Mouse (Mus musculus) liver, embryonic 14.5 days (tissue): ENCODE measurements around the gene Capn7. TPM values are rescaled to one million over a fixed set of nuclear protein-coding genes. Genes with fewer than 3 reads are reported as not detected.

Source experiments
- ATAC-seq: fragments of 200-750 bp; cut with Nextera tagmentation; 2 replicates; pipeline ENCODE4 v1.8.0; 2017; ENCODE audit warnings: moderate number of reproducible peaks, mild to moderate bottlenecking, moderate library complexity; ENCODE audit not compliant: insufficient read depth
- DNase-seq, 3 experiments: peaks; one replicate each; pipeline ENCODE4 v3.0.0-alpha.2; 2012 to 2013; ENCODE audit warnings: low read depth in 3 of 3, low spot score in 3 of 3
- H3K27ac ChIP-seq: fragments of 300-500 bp; sonication (generic); 2 replicates; pipeline ENCODE4 v1.5.1; 2014; ENCODE audit warnings: moderate library complexity, mild to moderate bottlenecking, control low read depth, inconsistent platforms
- H3K27me3 ChIP-seq: fragments of 300-500 bp; sonication (generic); 2 replicates; pipeline ENCODE4 v1.6.1; 2014; ENCODE audit warnings: mild to moderate bottlenecking, low read length, moderate library complexity; ENCODE audit not compliant: control insufficient read depth, insufficient read depth
- H3K36me3 ChIP-seq: fragments of 300-500 bp; sonication (generic); replicated peaks from 2 replicates; pipeline ENCODE4 v1.6.1; 2014; ENCODE audit warnings: low read depth; ENCODE audit not compliant: control insufficient read depth, insufficient read depth
- H3K4me1 ChIP-seq, 2 experiments: fragments of 200-500 bp in 1 of 2; fragments of 300-500 bp in 1 of 2; sonication (generic) in 1 of 2; replicated peaks; 2 replicates each; pipeline ENCODE4 v1.6.1; 2012 to 2014; ENCODE audit warnings: antibody characterized with exemption in 1 of 2, inconsistent platforms in 1 of 2, low read length in 1 of 2; ENCODE audit not compliant: control insufficient read depth in 2 of 2, insufficient read depth in 2 of 2
- H3K4me2 ChIP-seq: fragments of 300-500 bp; sonication (generic); 2 replicates; pipeline ENCODE4 v1.6.1; 2014; ENCODE audit warnings: low read depth, mild to moderate bottlenecking, control low read depth, moderate library complexity
- H3K4me3 ChIP-seq, 2 experiments: fragments of 200-500 bp in 1 of 2; fragments of 300-500 bp in 1 of 2; sonication (generic) in 1 of 2; 2 replicates each; pipeline ENCODE4 v1.5.1; 2012 to 2014; ENCODE audit warnings: low read depth in 2 of 2, low read length in 2 of 2, mild to moderate bottlenecking in 2 of 2, control low read depth in 1 of 2, inconsistent platforms in 1 of 2, moderate library complexity in 1 of 2; ENCODE audit not compliant: insufficient read depth in 1 of 2
- H3K9ac ChIP-seq: fragments of 300-500 bp; sonication (generic); replicated peaks from 2 replicates; pipeline ENCODE4 v1.6.1; 2014; ENCODE audit warnings: mild to moderate bottlenecking, control low read depth, moderate library complexity
- H3K9me3 ChIP-seq: fragments of 300-500 bp; sonication (generic); 2 replicates; pipeline ENCODE4 v1.6.1; 2016; ENCODE audit warnings: low read length, mixed read lengths; ENCODE audit not compliant: control insufficient read depth
- CTCF ChIP-seq: IDR thresholded peaks from 2 replicates; pipeline ENCODE4 v1.5.1; 2016; ENCODE audit warnings: antibody characterized with exemption, low read depth, control low read depth
- EP300 ChIP-seq: IDR thresholded peaks from 2 replicates; pipeline ENCODE4 v1.6.1; 2016; ENCODE audit warnings: antibody characterized with exemption, low read depth
- WGBS: fragments of 180-500 bp; shearing (Covaris S2); extraction: QIAGEN DNeasy Blood & Tissue Kit; methylation state at CpG from one replicate; pipeline ENCODE4 v1.1.7; 2014; ENCODE audit not compliant: insufficient replicate concordance; 5-methylcytosine and 5-hydroxymethylcytosine counted together
- polyA plus RNA-seq, 2 experiments: library from polyadenylated mRNA; depleted of rRNA in 1 of 2; stranded (reverse) in 1 of 2; unstranded in 1 of 2; fragments of >200 nt; fragmentation: Nextera tagmentation in 1 of 2; extraction: Ambion mirVana in 1 of 2; gene quantifications; 2 replicates each; pipeline versions ENCODE4 v1.2.1 to v1.2.3; 2012 to 2014

Gene Capn7
- polyA plus RNA-seq, 2 experiments = 13.7 to 17.7 TPM

DNA sequence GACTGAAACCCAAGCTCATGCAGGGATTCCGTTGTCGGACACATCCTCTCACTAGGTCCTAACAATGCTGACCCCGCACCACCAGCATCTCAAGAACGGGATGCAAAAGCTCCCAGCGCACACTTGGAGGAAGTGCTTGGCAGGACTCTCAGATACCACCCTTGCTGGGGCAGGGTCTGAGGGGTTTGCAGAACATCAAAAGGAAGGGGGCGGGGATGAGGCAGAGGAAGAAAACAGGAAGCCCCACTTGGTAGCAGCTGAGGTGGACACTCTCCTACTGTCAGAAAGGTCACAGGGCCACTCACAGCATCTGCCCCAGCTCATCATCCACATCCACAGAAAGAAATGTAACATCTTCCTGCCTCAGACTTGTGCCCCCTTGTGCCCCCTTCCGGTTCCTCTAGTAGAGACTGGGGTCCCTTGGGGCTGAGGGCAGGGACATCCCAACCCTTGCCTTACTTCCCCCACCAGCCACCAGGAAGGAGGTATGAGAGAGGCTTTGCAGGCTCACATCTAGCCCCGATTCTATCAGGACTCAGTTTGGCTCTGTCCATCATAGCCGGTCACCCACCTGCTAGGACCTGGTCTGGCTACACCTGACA lies 73.8 kb downstream of the Capn7 start:
- ATAC-seq = no peak
- Histone ChIP-seq H3K4me2 (no peak overlapping the region), H3K27me3 (no peaks in the 10 kb centered on the region), H3K4me1 (peaks cover 0 to 46% of the 10 kb centered on the region in 2 experiments), H3K36me3 (no peaks in the 10 kb centered on the region), H3K4me3 (no peak overlapping the region), H3K9ac (no peak overlapping the region), H3K27ac (no peak overlapping the region), H3K9me3 (no peaks in the 10 kb centered on the region)
- no peak for DNase-seq
- no peak for TF ChIP-seq CTCF
- no peak for TF ChIP-seq EP300
- WGBS = 36% methylated on average over 9 of the region's 9 CpGs

DNA sequence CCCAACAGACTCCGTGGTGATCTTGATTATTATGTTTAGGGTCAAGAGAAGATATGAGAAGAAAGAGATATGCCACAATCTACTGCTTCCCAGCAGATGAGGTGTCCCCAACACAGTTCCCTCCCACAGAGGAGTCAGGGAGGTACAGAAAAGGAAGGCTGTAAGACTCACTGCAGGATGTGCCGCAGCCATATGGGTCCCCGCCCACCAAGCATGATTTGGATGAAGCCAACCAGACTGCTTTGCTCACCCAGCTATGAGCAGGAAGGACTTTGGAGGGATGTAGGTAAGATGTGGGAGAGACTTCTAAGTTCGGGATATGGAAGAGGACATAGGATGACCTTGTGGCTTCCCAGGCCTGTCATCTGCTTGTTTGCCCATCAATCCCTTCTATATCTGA lies 74.3 kb downstream of the Capn7 start:
- Histone ChIP-seq H3K9me3 (no peaks in the 10 kb centered on the region), H3K9ac (no peak overlapping the region), H3K27me3 (no peaks in the 10 kb centered on the region), H3K4me2 (no peak overlapping the region), H3K4me3 (no peak overlapping the region), H3K36me3 (no peaks in the 10 kb centered on the region), H3K4me1 (peaks cover 0 to 45% of the 10 kb centered on the region in 2 experiments), H3K27ac (no peak overlapping the region)
- WGBS = 53% methylated on average over 4 of the region's 4 CpGs
- ATAC-seq = no peak
- TF ChIP-seq EP300 (no peak), CTCF (no peak)
- no peak for DNase-seq

DNA sequence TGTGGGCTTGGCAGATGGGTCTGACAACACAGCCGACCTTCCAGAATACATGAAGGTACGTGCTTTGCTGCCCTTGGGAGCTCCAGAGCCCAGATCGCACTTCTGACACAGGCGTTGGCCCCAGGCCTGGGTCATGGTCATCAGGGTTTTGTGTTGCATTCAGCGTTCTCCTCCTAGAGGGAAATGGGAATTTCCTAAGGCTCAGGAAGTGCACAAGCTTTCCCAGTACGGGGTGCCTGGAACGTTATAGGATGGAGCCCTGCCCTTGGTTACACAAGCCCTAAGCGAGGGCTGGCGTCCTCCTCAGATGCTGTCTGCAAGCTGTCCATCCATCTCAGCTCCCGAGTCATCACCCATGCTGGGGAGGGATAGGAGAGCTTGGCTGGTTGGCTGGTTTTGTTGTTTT lies 76.2 kb downstream of the Capn7 start:
- 64% methylated on average over 10 of the region's 10 CpGs for WGBS
- DNase-seq = no peak

DNA sequence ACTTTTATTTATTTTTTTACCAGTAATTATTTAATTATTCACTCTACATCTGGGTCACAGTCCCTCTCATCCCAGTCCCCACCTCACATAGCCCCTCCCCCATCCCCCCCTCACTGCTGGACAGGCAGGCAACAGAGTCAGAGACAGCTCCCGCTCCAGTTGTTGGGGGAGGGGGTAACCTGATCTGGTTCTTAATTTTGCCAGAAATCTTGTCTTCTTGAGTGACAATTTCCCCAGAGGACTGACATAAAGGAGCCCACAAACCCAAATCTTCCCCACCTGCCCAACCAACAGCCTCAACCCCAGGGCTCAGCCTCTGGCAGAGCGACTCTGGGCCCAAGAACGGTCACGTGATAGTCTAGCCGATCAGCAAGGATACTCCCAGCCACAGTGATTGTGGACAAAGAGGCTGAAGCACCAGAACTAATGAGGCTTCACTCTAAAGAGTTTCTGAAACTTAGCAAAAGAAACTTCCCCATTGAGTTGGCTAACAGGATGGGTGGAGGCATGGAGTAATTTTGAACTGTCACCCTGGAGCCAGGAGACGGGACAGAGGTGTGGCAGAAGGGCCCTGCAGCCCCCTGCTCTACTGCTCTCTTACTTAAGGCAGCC lies 77.1 kb downstream of the Capn7 start:
- H3K9ac ChIP-seq = no peak overlapping the region
- H3K27ac ChIP-seq = no peak overlapping the region
- H3K4me2 ChIP-seq = no peak overlapping the region
- H3K4me1 ChIP-seq = peaks cover 0 to 36% of the 10 kb centered on the region in 2 experiments
- H3K4me3 ChIP-seq = no peak overlapping the region
- no peaks in the 10 kb centered on the region for H3K27me3 ChIP-seq
- no peak for TF ChIP-seq EP300
- no peak for TF ChIP-seq CTCF
- no peak for DNase-seq
- WGBS = 34% methylated on average over 6 of the region's 6 CpGs
- no peak for ATAC-seq
- H3K36me3 ChIP-seq = no peaks in the 10 kb centered on the region
- H3K9me3 ChIP-seq = no peaks in the 10 kb centered on the region

More for the DNA sequence above, 76.2 kb downstream of the Capn7 start:
- Histone ChIP-seq H3K4me2 (no peak overlapping the region), H3K9me3 (no peaks in the 10 kb centered on the region), H3K27ac (no peak overlapping the region), H3K9ac (no peak overlapping the region), H3K36me3 (no peaks in the 10 kb centered on the region), H3K4me1 (peaks cover 0 to 42% of the 10 kb centered on the region in 2 experiments), H3K27me3 (no peaks in the 10 kb centered on the region), H3K4me3 (no peak overlapping the region)
- TF ChIP-seq CTCF (no peak), EP300 (no peak)
- no peak for ATAC-seq

DNA sequence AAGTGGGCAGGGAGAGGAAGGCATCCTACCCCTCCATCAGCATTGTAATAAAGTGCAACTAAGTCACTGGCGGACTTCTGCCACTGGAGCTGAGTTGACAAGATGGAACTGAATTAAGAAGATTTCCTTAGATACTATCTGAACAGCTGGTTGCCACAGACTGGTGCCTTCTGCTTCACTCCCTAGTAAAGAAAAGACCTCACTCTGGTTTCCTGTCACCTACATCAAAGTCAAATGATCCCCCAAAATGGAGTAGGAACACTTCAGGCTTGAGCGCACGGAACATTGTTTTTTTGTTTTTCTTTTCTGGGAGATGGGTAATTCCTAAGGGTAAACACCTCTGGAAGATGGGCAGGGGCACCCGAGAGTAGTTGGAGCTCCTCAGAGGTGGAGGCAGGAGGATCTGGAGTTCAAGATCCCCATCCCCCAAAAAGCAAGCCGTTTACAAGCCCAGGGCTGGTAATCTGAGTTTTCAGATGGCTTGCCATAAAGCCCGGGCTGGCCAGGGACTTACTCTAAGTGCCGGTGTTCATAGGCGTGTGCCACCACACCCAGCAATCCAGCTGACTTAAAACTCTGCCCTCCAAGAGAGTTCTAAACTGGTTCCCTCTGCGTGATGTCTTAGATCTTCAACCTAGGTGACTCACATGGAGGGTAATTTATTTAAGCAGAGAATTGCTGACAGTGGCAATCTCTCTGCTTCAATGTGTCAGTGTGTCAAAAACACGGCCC lies 78.0 kb downstream of the Capn7 start:
- DNase-seq = no peak
- no peaks in the 10 kb centered on the region for H3K36me3 ChIP-seq
- H3K4me2 ChIP-seq = no peak overlapping the region
- H3K9me3 ChIP-seq = no peaks in the 10 kb centered on the region
- no peak overlapping the region for H3K9ac ChIP-seq
- H3K27me3 ChIP-seq = no peaks in the 10 kb centered on the region
- 50% methylated on average over 10 of the region's 10 CpGs for WGBS
- ATAC-seq = no peak
- no peak overlapping the region for H3K4me3 ChIP-seq
- H3K4me1 ChIP-seq = peaks cover 0 to 30% of the 10 kb centered on the region in 2 experiments; a peak in 3 of 4 replicates
- TF ChIP-seq EP300 (no peak), CTCF (no peak)
- H3K27ac ChIP-seq = no peak overlapping the region
